Mouse (Mus musculus) macrophage (primary cell): ENCODE measurements around the gene Zkscan14. TPM values are rescaled to one million over a fixed set of nuclear protein-coding genes. Genes with fewer than 3 reads are reported as not detected.
"Not testable (repeated sequence)": the region's sequence is repeated elsewhere in the genome, so short reads cannot be mapped to it uniquely, and the experiment has no call there.

Source experiments
- H3K27ac ChIP-seq: fragments of 350-480 bp; formaldehyde crosslinking; 2 replicates; pipeline ENCODE4 v1.9.0; 2021
- H3K36me3 ChIP-seq: fragments of 350-480 bp; formaldehyde crosslinking; 2 replicates; pipeline ENCODE4 v1.9.0; 2021; ENCODE audit errors: inconsistent target
- H3K4me3 ChIP-seq: fragments of 350-480 bp; formaldehyde crosslinking; 2 replicates; pipeline ENCODE4 v1.9.0; 2021; ENCODE audit errors: inconsistent target
- H3K79me2 ChIP-seq: fragments of 350-480 bp; formaldehyde crosslinking; 2 replicates; pipeline ENCODE4 v1.9.0; 2021; ENCODE audit errors: inconsistent target
- WGBS: methylation state at CpG from one replicate; pipeline ENCODE4 v1.1.7; 2026; ENCODE audit warnings: inconsistent platforms; ENCODE audit not compliant: missing documents; 5-methylcytosine and 5-hydroxymethylcytosine counted together
- polyA plus RNA-seq: library from polyadenylated mRNA; stranded (reverse); fragments of 250-400 nt; gene quantifications from 3 replicates; pipeline ENCODE4 v1.2.4, GENCODE M21; 2018; ENCODE audit warnings: inconsistent platforms
- total RNA-seq, 78 experiments: library from RNA; depleted of rRNA; stranded (reverse); fragments of 250-400 nt; gene quantifications; 1 replicate in 9 of 78; 2 replicates in 24 of 78; 3 replicates in 43 of 78; 4 replicates in 2 of 78; pipeline ENCODE4 v1.2.4; 2018; ENCODE audit warnings: inconsistent platforms in 56 of 78

Zkscan14 gene
- total RNA-seq (2018; cell fraction: chromatin; rRNA removed): 10 to 100 TPM in 6 of 26 experiments, 1 to 10 TPM in 20; 1.7 to 19.7 (median 4.7) TPM
- total RNA-seq (2018; cell fraction: cytosol; rRNA removed): 1 to 10 TPM in 25 of 26 experiments, under 1 TPM in 1; 0.66 to 9.6 (median 4.9) TPM
- total RNA-seq (2018; cell fraction: nucleus; rRNA removed): 10 to 100 TPM in 3 of 26 experiments, 1 to 10 TPM in 23; 1.3 to 15.5 (median 3.3) TPM
- polyA plus RNA-seq: 5.3 to 8.3 TPM (median 7.4 TPM) in 3 replicates

GRCm38 (mm10) chr5:145201321-145201991, at the start of gene Zkscan14:
Gene Zkscan14, minus strand, starts transcription at chr5:145201868.
- Histone ChIP-seq H3K27ac (peak within 1 kb of the TSS; percentile 77), H3K36me3 (peaks cover 3% of the 10 kb centered on the region), H3K79me2 (peaks cover 31% of the 10 kb centered on the region), H3K4me3 (peak within 1 kb of the TSS; percentile 97)
- under 1% methylated on average over 37 of the region's 37 CpGs for WGBS

DNA sequence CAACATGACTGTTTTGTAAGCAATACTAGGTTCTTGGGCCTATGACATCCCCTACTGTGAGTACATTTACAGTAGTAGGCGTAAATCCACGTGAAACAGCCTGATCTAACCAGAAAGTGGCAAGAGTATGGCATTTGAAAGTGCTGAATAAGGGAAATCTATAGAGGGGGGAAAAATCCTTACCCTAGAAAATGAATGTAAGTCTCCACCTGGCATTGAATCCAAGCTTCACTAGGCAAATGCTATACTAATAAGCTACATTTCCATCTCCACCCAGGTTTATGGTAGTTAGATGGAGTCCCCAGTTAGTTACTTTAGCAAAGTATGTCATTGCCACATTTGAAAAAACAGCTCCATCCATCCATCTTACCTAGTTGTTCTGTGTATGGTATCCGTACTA, 47.9 kb upstream of the Zkscan14 start:
- Histone ChIP-seq H3K79me2 (peaks cover 24% of the 10 kb centered on the region; the same call in 1 of the 2 replicates), H3K27ac (no peak overlapping the region), H3K4me3 (no peak overlapping the region), H3K36me3 (peaks cover 49% of the 10 kb centered on the region)
- 87% methylated on average over 3 of the region's 3 CpGs for WGBS

- Histone ChIP-seq H3K79me2 (peaks cover 78% of the 10 kb centered on the region), H3K27ac (no peak overlapping the region), H3K36me3 (peaks cover 57% of the 10 kb centered on the region)
Observed at GRCm38 (mm10) chr5:145234636-145235035, 33.0 kb upstream of the Zkscan14 start.

GRCm38 (mm10) chr5:145231893-145232411, 30.3 kb upstream of the Zkscan14 start:
- peaks cover 32% of the 10 kb centered on the region for H3K36me3 ChIP-seq
- H3K79me2 ChIP-seq: peaks cover 51% of the 10 kb centered on the region
- under 1% methylated on average over 47 of the region's 49 CpGs for WGBS
- H3K4me3 ChIP-seq: peak overlapping the region; percentile 80
- peak overlapping the region; percentile 58 for H3K27ac ChIP-seq

More at GRCm38 (mm10) chr5:145234636-145235035, 33.0 kb upstream of the Zkscan14 start:
- no peak overlapping the region for H3K4me3 ChIP-seq

DNA sequence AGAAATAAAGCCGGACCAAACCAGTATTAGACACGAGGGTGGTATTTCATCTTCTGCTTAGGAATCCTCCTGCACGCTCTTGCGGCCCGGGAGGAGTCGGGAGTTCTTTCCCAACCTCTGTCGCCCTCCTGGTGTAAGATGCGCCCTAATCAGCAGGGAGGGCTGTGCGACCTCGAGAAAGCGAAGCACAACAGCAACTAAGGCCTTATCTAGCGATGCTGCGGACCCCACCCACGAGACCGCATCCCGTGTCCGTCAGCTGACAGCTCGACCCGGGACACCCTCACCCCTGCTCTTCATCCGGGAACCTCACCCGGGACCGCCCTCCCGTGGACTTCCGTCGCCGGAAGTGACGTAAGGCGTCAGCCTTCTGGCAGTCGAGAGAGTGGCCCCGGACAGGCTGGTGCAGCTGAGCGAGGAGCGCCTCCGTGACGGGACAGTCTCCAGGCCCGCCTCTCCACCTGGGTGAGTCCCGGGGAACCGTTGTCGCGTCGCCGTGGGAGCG, 29.8 kb upstream of the Zkscan14 start, which contains the start of gene Zfp655:
Zfp655 (plus strand) TSS at position 349 of the 505 bp plus-strand sequence.
- 1% methylated on average over 42 of the region's 42 CpGs for WGBS
- H3K27ac ChIP-seq: peak within 1 kb of the TSS; percentile 96
- peaks cover 27% of the 10 kb centered on the region for H3K36me3 ChIP-seq
- peak within 1 kb of the TSS; percentile 80 for H3K4me3 ChIP-seq
- peaks cover 46% of the 10 kb centered on the region for H3K79me2 ChIP-seq

GRCm38 (mm10) chr5:145230641-145231040, 29.0 kb upstream of the Zkscan14 start:
- H3K27ac ChIP-seq: peak overlapping the region; percentile 96
- H3K4me3 ChIP-seq: peak overlapping the region; percentile 80
- 96% methylated on average over 3 of the region's 4 CpGs for WGBS
- H3K79me2 ChIP-seq: peaks cover 38% of the 10 kb centered on the region
- H3K36me3 ChIP-seq: peaks cover 24% of the 10 kb centered on the region

GRCm38 (mm10) chr5:145229283-145229682, 27.6 kb upstream of the Zkscan14 start:
- H3K27ac ChIP-seq, H3K4me3 ChIP-seq: not testable (repeated sequence)
- peaks cover 24% of the 10 kb centered on the region for H3K79me2 ChIP-seq
- peaks cover 11% of the 10 kb centered on the region for H3K36me3 ChIP-seq
- 90% methylated on average over 6 of the region's 6 CpGs for WGBS

DNA sequence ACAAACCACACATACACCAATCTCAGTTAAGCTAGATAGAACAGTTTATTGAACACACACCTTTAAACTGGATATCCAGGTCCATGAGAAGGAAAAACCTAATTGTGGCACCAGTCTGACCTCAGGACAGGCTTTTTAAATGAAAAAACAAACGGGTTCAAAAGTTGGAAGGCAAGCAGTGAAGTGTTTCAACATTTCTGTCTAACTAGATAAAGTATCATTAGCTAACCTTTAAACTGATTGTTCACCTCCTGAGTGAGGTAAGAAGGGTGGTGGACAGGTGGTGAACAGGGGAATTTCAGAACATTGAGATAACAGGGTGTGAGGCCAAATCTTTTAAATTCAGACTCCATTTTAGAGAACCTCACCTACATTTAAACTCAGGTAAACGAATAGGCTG, 24.8 kb upstream of the Zkscan14 start:
- H3K79me2 ChIP-seq: no peaks in the 10 kb centered on the region
- peaks cover 3% of the 10 kb centered on the region for H3K36me3 ChIP-seq
- H3K27ac ChIP-seq: no peak overlapping the region
- WGBS: 69% methylated on average over 2 of the region's 2 CpGs
- H3K4me3 ChIP-seq: no peak overlapping the region

DNA sequence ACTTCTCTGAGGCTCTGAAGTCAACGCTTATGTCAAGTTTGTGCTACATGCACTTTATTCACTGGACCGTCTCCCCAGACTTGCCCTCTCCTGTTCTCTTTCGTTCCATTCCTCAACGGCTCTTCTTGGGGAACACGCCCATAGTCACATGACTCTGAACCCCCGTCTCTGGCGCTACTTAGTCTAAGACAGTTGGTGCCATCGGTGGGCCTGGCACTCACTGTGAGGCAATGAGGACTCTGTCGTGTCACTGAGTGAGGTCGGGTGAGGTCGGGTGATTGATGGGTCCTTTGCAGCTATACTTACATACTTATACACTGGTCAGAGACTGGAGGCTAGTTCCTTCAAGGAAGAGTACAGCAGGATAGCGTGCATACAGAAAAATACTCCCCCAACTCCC, 21.7 kb upstream of the Zkscan14 start:
- Histone ChIP-seq H3K36me3 (peaks cover 33% of the 10 kb centered on the region), H3K27ac (no peak overlapping the region), H3K4me3 (no peak overlapping the region), H3K79me2 (no peaks in the 10 kb centered on the region)
- 96% methylated on average over 12 of the region's 12 CpGs for WGBS

DNA sequence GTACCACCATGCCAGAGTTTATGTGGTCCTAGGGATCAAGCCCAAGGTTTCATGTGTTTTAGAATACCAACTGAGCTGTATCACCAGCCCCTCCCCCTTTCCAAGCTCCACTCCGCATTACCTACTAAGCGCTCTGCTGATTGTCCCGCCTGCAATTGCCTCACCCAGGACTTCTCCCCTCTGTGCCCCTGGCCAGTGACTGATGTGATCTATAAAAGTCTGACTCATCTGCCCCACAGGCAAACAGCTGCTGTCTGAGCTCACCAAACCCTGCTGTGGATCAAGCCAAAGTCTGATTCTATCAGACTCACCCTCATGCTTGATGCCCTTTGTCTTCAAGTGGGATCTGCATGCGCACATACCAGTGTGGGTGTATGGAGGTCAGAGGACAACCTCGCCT, 21.2 kb upstream of the Zkscan14 start:
- 95% methylated on average over 5 of the region's 5 CpGs for WGBS
- Histone ChIP-seq H3K4me3 (no peak overlapping the region), H3K36me3 (peaks cover 39% of the 10 kb centered on the region), H3K27ac (no peak overlapping the region), H3K79me2 (no peaks in the 10 kb centered on the region)

DNA sequence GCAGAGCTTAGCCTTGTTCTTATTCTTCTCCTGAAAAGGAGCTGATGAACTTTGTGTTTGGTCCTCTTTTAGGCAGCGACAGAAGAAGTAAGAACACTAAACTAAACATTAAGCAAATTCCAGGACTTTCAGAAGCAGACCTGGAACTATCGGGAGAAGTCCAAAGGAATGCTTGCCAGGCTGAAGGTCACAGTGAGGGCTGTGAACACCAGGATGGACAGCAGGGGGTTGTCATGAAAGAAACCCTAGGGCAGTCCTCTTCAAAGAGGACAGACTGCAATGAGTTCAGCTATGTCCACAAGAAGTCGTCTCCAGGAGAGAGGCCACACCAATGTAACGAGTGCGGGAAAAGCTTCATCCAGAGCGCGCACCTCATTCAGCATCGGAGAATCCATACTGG, 18.3 kb upstream of the Zkscan14 start:
- Histone ChIP-seq H3K27ac (no peak overlapping the region), H3K79me2 (no peaks in the 10 kb centered on the region), H3K36me3 (peaks cover 39% of the 10 kb centered on the region), H3K4me3 (no peak overlapping the region)
- 99% methylated on average over 8 of the region's 8 CpGs for WGBS

- Histone ChIP-seq H3K27ac (no peak overlapping the region), H3K36me3 (peaks cover 39% of the 10 kb centered on the region), H3K79me2 (no peaks in the 10 kb centered on the region), H3K4me3 (no peak overlapping the region)
- 97% methylated on average over 17 of the region's 20 CpGs for WGBS
Observed at GRCm38 (mm10) chr5:145218671-145219070, 17.0 kb upstream of the Zkscan14 start.

DNA sequence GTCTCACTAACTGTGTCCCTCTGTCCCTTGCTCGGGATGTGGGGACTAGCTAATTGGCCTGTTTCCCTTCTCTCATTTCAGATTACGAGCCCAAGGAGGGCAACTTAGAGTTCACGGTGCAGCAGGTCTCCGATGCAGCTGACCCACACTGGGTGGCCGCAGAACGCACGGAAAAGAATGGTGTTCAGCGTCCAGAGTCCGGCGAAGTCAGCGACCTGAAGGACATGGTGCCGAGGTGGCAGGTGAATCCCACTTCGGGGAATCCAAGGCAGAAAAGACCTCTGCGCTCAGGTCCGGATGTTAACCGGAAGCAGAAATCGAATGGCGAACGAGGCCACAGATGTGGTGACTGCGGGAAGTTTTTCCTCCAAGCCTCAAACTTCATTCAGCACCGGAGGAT, 16.5 kb upstream of the Zkscan14 start:
- Histone ChIP-seq H3K36me3 (peaks cover 41% of the 10 kb centered on the region), H3K4me3 (no peak overlapping the region), H3K27ac (no peak overlapping the region), H3K79me2 (no peaks in the 10 kb centered on the region)
- WGBS: 94% methylated on average over 16 of the region's 21 CpGs

DNA sequence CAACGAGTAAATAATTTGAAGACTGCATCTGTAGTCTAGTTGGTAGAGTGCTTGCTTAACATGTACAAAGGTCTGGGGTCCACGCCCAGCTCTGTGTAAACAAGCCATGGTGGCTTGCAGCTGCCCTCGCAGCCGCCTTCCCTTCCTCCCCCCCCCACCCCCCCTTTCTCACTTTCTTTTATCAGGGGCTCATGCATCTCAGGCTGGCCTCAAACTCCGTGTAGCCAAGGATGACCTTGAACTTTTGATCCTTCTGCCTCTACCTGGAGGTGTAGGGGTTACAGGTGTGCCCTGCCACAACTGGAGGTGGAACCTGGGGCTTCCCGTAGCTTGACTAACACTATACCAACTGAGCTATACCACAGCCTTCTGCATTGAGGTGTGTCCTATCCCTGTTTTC, 16.1 kb upstream of the Zkscan14 start:
- no peaks in the 10 kb centered on the region for H3K79me2 ChIP-seq
- H3K36me3 ChIP-seq: peaks cover 45% of the 10 kb centered on the region
- H3K27ac ChIP-seq: no peak overlapping the region
- 89% methylated on average over 6 of the region's 6 CpGs for WGBS
- H3K4me3 ChIP-seq: no peak overlapping the region

- no peak overlapping the region for H3K27ac ChIP-seq
- peaks cover 38% of the 10 kb centered on the region; the same call in 1 of the 2 replicates for H3K36me3 ChIP-seq
- no peaks in the 10 kb centered on the region for H3K79me2 ChIP-seq
- 93% methylated on average over 4 of the region's 4 CpGs for WGBS
- H3K4me3 ChIP-seq: no peak overlapping the region
Observed at GRCm38 (mm10) chr5:145214679-145215078, 13.0 kb upstream of the Zkscan14 start.
